Mouse (Mus musculus): Measurements from ENCODE around the gene Zpr1. TPM values are rescaled to one million over a fixed set of nuclear protein-coding genes. Genes with fewer than 3 reads are reported as not detected.

Zpr1 gene
- polyA plus RNA-seq, 1 experiment, result 48.8 TPM

DNA sequence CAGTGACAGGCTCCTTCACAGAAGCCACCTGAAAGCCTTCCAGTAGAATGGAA, 37.4 kb upstream of the Zpr1 start, which contains the start of gene Apoc3:
TSS of gene Apoc3 (minus strand) at position 41 of the 53 bp plus-strand sequence.
- TF ChIP-seq POLR2A (IDR thresholded peaks at IDR 0.05; ENCODE audit: low read depth, low read length) (no peak), CTCF (IDR thresholded peaks at IDR 0.05; ENCODE audit: borderline replicate concordance, insufficient read depth, low read length) (no peak)
- H3K27ac ChIP-seq (ENCODE audit: insufficient read depth, low read length), result no peak within 1 kb of the TSS
- no peak within 1 kb of the TSS for H3K4me3 ChIP-seq (ENCODE audit: insufficient read depth, low read length)
- H3K4me1 ChIP-seq (ENCODE audit: control insufficient read depth, insufficient read depth, low read length), result no peaks in the 10 kb centered on the region

DNA sequence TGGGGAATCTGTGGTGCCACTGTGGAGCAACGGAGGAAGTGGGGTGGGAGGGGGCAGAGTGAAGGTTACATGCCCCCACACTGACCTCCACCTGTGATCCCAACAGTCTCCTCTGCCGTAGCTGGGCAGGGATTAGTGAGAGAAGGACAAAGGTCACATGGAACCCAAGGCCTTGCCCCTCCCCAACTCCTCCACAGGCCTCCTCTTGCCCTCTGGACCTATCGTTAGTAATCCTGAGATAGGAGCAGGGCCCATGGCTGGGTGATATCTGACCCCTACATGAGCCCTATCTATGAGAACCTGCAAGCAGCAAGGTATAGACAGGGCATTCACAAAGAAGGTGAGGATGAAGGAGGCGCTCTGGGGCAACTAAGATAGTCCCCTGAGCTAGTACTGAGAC, 37.2 kb upstream of the Zpr1 start:
- TF ChIP-seq CTCF (IDR thresholded peaks at IDR 0.05; ENCODE audit: borderline replicate concordance, insufficient read depth, low read length) (no peak), POLR2A (IDR thresholded peaks at IDR 0.05; ENCODE audit: low read depth, low read length) (no peak)

DNA sequence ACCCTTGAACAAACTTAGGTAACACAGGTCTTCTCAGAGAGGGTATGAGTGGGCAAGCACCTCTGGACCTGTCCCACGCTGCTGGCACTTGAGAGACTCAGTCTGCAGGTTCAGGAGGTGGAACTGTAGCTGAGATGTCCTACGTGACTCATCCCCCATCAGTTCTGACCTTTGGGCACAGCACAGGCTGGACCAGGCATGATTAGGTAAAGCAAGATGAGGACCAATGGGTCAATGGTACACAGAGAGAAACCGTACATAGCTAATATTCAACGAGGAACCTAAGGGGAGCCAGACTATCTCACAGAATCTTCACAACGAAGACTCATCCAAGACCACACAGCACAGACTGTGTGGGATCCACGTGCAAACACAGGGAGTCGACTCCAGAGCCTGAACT, 34.0 kb upstream of the Zpr1 start:
- no peak for TF ChIP-seq CTCF (IDR thresholded peaks at IDR 0.05; ENCODE audit: borderline replicate concordance, insufficient read depth, low read length)
- no peak for TF ChIP-seq POLR2A (IDR thresholded peaks at IDR 0.05; ENCODE audit: low read depth, low read length)
- H3K4me1 ChIP-seq (ENCODE audit: control insufficient read depth, insufficient read depth, low read length), result no peaks in the 10 kb centered on the region
- no peak overlapping the region for H3K4me3 ChIP-seq (ENCODE audit: insufficient read depth, low read length)
- no peak overlapping the region for H3K27ac ChIP-seq (ENCODE audit: insufficient read depth, low read length)

More for the DNA sequence above, 37.2 kb upstream of the Zpr1 start:
- no peaks in the 10 kb centered on the region for H3K4me1 ChIP-seq (ENCODE audit: control insufficient read depth, insufficient read depth, low read length)
- no peak overlapping the region for H3K4me3 ChIP-seq (ENCODE audit: insufficient read depth, low read length)
- no peak overlapping the region for H3K27ac ChIP-seq (ENCODE audit: insufficient read depth, low read length)

DNA sequence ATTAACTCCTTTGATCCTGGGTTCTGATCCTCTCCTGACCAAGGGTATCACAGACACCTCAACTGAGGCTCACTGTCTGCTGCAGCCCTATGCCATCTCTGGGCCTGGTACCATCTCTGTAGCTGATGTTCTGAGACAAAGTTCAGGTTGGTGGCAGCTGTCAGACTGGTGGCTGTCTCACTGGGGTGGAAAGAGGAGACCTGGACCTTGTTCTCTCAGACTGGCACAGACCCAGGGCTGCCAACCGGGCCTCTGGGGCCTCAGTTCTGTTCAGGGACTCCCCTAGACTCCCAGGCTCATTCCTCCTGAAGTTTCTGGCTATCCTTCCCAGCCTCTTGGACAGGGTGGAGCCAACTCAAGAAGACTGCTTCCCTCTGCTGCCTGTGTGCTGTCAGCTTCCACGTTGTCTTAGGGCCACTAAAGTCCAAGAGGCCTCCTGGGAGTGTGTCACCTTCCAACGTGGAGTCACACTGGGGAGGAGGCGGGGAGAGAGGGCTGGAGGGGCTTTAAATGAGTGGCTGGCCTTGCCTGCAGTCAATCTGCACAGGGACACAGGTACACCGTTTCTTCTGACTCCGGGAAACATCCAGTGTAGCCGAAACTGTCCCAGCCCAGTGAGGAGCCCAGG, 32.2 kb upstream of the Zpr1 start, which contains the start of gene Apoa4:
TSS of gene Apoa4 (plus strand) at position 171 of the 628 bp plus-strand sequence.
- no peak for TF ChIP-seq CTCF (IDR thresholded peaks at IDR 0.05; ENCODE audit: borderline replicate concordance, insufficient read depth, low read length)
- TF ChIP-seq POLR2A (IDR thresholded peaks at IDR 0.05; ENCODE audit: low read depth, low read length), result no peak
- H3K4me3 ChIP-seq (ENCODE audit: insufficient read depth, low read length), result no peak within 1 kb of the TSS
- H3K4me1 ChIP-seq (ENCODE audit: control insufficient read depth, insufficient read depth, low read length), result no peaks in the 10 kb centered on the region
- no peak within 1 kb of the TSS for H3K27ac ChIP-seq (ENCODE audit: insufficient read depth, low read length)

DNA sequence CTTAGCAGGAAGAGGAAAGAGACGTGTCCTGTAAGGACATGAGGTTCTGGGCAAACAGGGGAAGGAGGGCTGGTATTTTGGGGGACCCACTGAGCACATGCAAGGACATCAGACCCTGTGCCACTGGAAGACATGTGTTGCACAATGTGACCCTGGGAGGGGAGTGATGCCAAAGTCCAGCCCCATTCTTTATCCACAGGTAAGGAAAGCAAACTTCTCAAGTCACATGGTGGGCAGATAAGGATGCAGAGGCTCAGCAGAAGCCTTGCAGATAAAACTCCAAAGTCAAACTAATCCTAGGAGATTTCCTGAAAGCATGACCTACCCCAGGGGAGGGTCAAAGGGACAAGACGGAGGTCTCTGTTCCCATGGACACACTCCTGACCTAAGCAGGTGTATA, 31.0 kb upstream of the Zpr1 start:
- no peak for TF ChIP-seq POLR2A (IDR thresholded peaks at IDR 0.05; ENCODE audit: low read depth, low read length)
- TF ChIP-seq CTCF (IDR thresholded peaks at IDR 0.05; ENCODE audit: borderline replicate concordance, insufficient read depth, low read length), result no peak
- Histone ChIP-seq H3K27ac (ENCODE audit: insufficient read depth, low read length) (no peak overlapping the region), H3K4me1 (ENCODE audit: control insufficient read depth, insufficient read depth, low read length) (no peaks in the 10 kb centered on the region), H3K4me3 (ENCODE audit: insufficient read depth, low read length) (no peak overlapping the region)

DNA sequence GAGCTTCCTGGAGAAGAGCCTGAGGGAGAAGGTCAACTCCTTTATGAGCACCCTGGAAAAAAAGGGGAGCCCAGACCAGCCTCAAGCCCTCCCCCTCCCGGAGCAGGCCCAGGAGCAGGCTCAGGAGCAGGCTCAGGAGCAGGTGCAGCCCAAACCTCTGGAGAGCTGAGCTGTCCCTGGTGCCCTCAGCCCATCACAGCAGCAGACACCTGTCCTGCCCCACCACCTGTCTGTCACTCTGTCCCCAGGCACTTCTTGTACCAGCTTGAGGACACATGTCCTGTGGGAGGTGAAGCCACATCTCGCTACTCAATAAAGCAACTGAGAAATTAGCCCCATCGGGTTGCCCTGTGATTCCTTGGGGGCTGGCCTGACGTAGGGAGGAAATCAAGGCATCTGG, 29.7 kb upstream of the Zpr1 start:
- no peaks in the 10 kb centered on the region for H3K4me1 ChIP-seq (ENCODE audit: control insufficient read depth, insufficient read depth, low read length)
- no peak overlapping the region for H3K27ac ChIP-seq (ENCODE audit: insufficient read depth, low read length)
- TF ChIP-seq CTCF (IDR thresholded peaks at IDR 0.05; ENCODE audit: borderline replicate concordance, insufficient read depth, low read length), result no peak
- no peak for TF ChIP-seq POLR2A (IDR thresholded peaks at IDR 0.05; ENCODE audit: low read depth, low read length)
- H3K4me3 ChIP-seq (ENCODE audit: insufficient read depth, low read length), result no peak overlapping the region

DNA sequence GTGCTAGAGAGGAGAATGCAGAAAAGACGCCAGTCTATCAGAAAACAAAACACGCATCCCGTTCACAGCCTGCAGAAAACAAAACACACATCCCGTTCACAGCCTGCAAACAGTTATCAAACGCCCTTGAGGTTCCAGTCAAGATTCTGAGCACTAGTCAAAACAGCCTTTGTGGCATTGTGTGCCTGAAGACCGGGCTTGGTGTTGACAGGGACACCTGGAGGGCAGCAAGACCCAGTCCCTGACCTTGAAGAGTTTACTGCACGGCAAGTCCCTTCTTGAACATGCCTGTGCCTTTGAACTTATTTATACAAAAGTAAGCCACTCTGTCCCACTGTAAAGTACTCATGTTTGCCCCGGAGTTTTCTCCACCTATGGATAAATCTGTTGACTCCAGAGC, 29.3 kb upstream of the Zpr1 start:
- no peak overlapping the region for H3K27ac ChIP-seq (ENCODE audit: insufficient read depth, low read length)
- no peak for TF ChIP-seq POLR2A (IDR thresholded peaks at IDR 0.05; ENCODE audit: low read depth, low read length)
- TF ChIP-seq CTCF (IDR thresholded peaks at IDR 0.05; ENCODE audit: borderline replicate concordance, insufficient read depth, low read length), result no peak
- H3K4me1 ChIP-seq (ENCODE audit: control insufficient read depth, insufficient read depth, low read length), result no peaks in the 10 kb centered on the region

DNA sequence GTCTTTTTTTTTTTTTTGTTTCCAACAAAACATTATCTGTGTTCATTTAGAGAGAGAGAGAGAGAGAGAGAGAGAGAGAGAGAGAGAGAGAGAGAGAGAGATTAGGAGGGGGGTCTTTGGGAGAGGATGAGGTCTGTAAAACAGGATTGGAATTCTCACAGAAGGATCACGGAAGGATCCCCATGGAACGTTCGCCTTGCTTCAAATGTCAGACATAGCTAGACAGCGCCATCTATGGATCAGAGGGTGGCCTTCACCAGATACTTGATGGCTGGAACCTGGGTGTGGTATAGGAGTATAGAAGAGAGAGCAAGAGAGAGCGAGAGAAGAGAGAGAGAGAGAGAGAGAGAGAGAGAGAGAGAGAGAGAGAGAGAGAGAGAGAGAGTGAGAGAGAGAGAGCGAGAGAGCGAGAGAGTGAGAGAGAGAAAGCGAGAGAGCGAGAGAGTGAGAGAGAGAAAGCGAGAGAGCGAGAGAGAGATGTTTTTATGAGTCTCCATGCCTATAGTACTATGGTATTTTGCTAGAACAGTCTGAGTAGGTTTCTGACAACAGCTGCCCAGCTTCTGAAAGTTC, 26.0 kb upstream of the Zpr1 start:
- TF ChIP-seq POLR2A (IDR thresholded peaks at IDR 0.05; ENCODE audit: low read depth, low read length), result no peak
- TF ChIP-seq CTCF (IDR thresholded peaks at IDR 0.05; ENCODE audit: borderline replicate concordance, insufficient read depth, low read length), result peak; percentile 69
- Histone ChIP-seq H3K4me3 (ENCODE audit: insufficient read depth, low read length) (no peak overlapping the region), H3K27ac (ENCODE audit: insufficient read depth, low read length) (no peak overlapping the region), H3K4me1 (ENCODE audit: control insufficient read depth, insufficient read depth, low read length) (no peaks in the 10 kb centered on the region)

More for the DNA sequence above, 29.3 kb upstream of the Zpr1 start:
- no peak overlapping the region for H3K4me3 ChIP-seq (ENCODE audit: insufficient read depth, low read length)

DNA sequence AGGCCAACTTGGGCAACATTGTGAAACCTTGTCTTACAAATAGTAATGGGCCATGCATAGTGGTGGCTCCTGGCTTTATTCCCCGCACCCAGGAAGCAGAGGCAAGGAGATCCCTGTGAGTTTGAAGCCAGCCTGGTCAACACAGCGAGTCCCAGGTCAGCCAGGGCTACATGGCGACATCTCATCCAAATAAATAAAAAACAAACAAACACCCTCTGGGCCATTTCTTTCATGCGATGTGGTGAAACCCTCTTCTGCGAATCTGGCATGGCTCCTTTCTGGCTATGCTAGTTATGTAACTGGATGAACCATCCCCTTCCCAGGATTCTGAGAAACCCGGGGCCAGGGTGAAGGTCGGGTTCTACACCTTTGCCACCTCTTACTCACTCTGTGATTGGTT, 16.7 kb upstream of the Zpr1 start:
- Histone ChIP-seq H3K4me1 (ENCODE audit: control insufficient read depth, insufficient read depth, low read length) (no peaks in the 10 kb centered on the region), H3K4me3 (ENCODE audit: insufficient read depth, low read length) (no peak overlapping the region), H3K27ac (ENCODE audit: insufficient read depth, low read length) (no peak overlapping the region)
- TF ChIP-seq POLR2A (IDR thresholded peaks at IDR 0.05; ENCODE audit: low read depth, low read length), result no peak
- TF ChIP-seq CTCF (IDR thresholded peaks at IDR 0.05; ENCODE audit: borderline replicate concordance, insufficient read depth, low read length), result no peak

DNA sequence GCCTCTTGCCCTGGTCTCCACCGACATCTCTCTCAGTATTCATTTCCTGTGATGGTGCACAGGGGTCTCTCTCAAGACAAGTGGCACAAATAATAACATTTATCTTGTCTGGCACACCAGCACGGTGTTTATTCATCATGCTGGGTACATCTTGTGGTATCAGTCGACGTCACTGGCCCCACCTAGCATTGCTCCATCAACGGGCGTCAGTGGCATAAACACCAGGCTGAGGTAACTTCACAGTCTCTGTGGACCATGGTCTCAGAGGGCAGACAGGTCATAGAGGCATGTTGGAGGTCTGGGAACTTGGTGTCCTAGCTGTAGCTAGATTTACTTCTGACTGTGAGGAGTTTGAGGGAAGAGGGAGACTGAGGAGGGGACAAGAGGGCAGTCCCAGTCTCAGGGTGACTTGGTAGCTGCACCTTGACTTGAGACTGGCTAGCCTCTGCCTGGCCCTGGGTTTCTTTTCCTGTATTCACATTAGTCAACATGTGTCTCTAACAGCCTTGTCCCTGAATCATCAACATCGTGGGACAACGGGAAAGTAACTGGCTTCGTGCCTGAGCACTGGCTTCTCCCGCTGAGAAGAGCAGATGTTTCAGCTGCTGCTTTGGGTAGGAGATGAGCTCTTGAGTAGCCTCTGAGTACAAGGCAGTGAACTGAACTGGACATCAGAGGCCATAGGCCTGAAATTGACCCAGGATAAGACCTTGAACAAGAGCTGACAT, 16.0 kb upstream of the Zpr1 start:
- Histone ChIP-seq H3K27ac (ENCODE audit: insufficient read depth, low read length) (no peak overlapping the region), H3K4me1 (ENCODE audit: control insufficient read depth, insufficient read depth, low read length) (no peaks in the 10 kb centered on the region), H3K4me3 (ENCODE audit: insufficient read depth, low read length) (no peak overlapping the region)
- TF ChIP-seq CTCF (IDR thresholded peaks at IDR 0.05; ENCODE audit: borderline replicate concordance, insufficient read depth, low read length) (no peak), POLR2A (IDR thresholded peaks at IDR 0.05; ENCODE audit: low read depth, low read length) (no peak)
